Mouse (Mus musculus): ENCODE measurements around the gene Steap4. TPM values are rescaled to one million over a fixed set of nuclear protein-coding genes. Genes with fewer than 3 reads are reported as not detected.

The Steap4 gene
- 0.26 and 0.30 TPM in 2 replicates for polyA plus RNA-seq (2012; rRNA removed; ENCODE audit: low replicate concordance)

DNA sequence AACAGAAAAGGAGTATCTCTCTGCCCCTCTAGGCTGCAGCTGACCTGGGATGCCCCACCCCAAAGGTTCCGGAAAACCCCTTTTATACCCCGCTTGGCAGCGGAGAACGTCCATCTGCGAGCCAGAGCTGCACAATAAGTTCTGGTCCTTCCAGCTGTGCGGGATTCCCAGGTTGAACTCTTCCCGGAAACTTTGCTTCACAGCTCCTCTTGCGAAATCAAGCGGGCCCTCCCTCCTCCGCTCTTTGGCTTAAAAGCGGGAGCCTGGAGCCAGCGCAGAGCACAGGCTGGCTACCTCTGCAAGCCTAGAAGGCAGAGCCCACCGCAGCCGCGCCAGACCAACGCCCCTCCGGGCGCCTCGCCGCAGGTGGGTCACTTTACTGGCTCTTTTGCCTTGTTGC, at the start of gene Steap4:
Steap4 (plus strand) TSS at position 282 of the 400 bp plus-strand sequence.

Other genes starting within 250 kb of the Steap4 start
- 196 and 246 TPM in 2 replicates for gene Sri, start 85.6 kb downstream of the Steap4 start, polyA plus RNA-seq (2012; rRNA removed; ENCODE audit: low replicate concordance)

Data from duodenum, adult 2 months (tissue).